Mouse (Mus musculus) myocyte (in vitro differentiated cells): ENCODE results near the gene Slc4a1. TPM values are rescaled to one million over a fixed set of nuclear protein-coding genes. Genes with fewer than 3 reads are reported as not detected.

Source experiments
- H3K27me3 ChIP-seq: one replicate; pipeline ENCODE4 v1.6.1; 2011; ENCODE audit not compliant: control insufficient read depth, insufficient read depth, insufficient read length
- H3K36me3 ChIP-seq: one replicate; pipeline ENCODE4 v1.6.1; 2011; ENCODE audit not compliant: control insufficient read depth, insufficient read depth
- H3K4me2 ChIP-seq: one replicate; pipeline ENCODE4 v1.6.1; 2011; ENCODE audit warnings: low read depth, control low read depth
- H3K4me3 ChIP-seq: one replicate; pipeline ENCODE4 v1.5.1; 2011; ENCODE audit warnings: mild to moderate bottlenecking, control low read depth, moderate library complexity
- H3K79me2 ChIP-seq: one replicate; pipeline ENCODE4 v1.6.1; 2011; ENCODE audit not compliant: control insufficient read depth, insufficient read depth
- H3ac ChIP-seq: one replicate; pipeline ENCODE4 v1.6.1; 2011; ENCODE audit not compliant: control insufficient read depth, insufficient read length
- CEBPB ChIP-seq: IDR thresholded peaks from 2 replicates; pipeline ENCODE4 v1.6.1; 2011; ENCODE audit warnings: mild to moderate bottlenecking, moderate library complexity; ENCODE audit not compliant: poor library complexity, insufficient read depth, severe bottlenecking
- E2F4 ChIP-seq: IDR thresholded peaks from one replicate; pipeline ENCODE4 v1.6.1; 2011; ENCODE audit warnings: mild to moderate bottlenecking, control low read depth, moderate library complexity; ENCODE audit not compliant: insufficient read depth
- MAX ChIP-seq: IDR thresholded peaks from one replicate; pipeline ENCODE4 v1.6.1; 2011; ENCODE audit warnings: low read depth, mild to moderate bottlenecking, control low read depth
- MYOD1 ChIP-seq, 3 experiments: IDR thresholded peaks; one replicate each; pipeline ENCODE4 v1.6.1; 2011; ENCODE audit warnings: control low read depth in 2 of 3, low read depth in 2 of 3, mild to moderate bottlenecking in 2 of 3, moderate library complexity in 1 of 3; ENCODE audit not compliant: insufficient read length in 2 of 3, control insufficient read depth in 1 of 3
- MYOG ChIP-seq, 3 experiments: IDR thresholded peaks; one replicate each; pipeline ENCODE4 v1.6.1; 2011; ENCODE audit warnings: control low read depth in 2 of 3, low read depth in 2 of 3, mild to moderate bottlenecking in 2 of 3; ENCODE audit not compliant: insufficient read length in 2 of 3, control insufficient read depth in 1 of 3, insufficient read depth in 1 of 3
- POLR2A ChIP-seq: IDR thresholded peaks from one replicate; pipeline ENCODE4 v1.6.1; 2011; ENCODE audit warnings: low read depth, mild to moderate bottlenecking, control low read depth, moderate library complexity; ENCODE audit not compliant: insufficient read length
- POLR2AphosphoS2 ChIP-seq: IDR thresholded peaks from one replicate; pipeline ENCODE4 v1.6.1; 2011; ENCODE audit warnings: low read depth, control low read depth; ENCODE audit not compliant: insufficient read length
- REST ChIP-seq: IDR thresholded peaks from one replicate; pipeline ENCODE4 v1.6.1; 2011; ENCODE audit warnings: mild to moderate bottlenecking, control low read depth, moderate library complexity; ENCODE audit not compliant: insufficient read depth, insufficient read length
- SRF ChIP-seq: IDR thresholded peaks from one replicate; pipeline ENCODE4 v1.6.1; 2011; ENCODE audit warnings: low read depth; ENCODE audit not compliant: control insufficient read depth, insufficient read length
- TCF12 ChIP-seq: IDR thresholded peaks from one replicate; pipeline ENCODE4 v1.6.1; 2011; ENCODE audit warnings: mild to moderate bottlenecking, control low read depth; ENCODE audit not compliant: poor library complexity, insufficient read depth, severe bottlenecking
- TCF3 ChIP-seq: IDR thresholded peaks from one replicate; pipeline ENCODE4 v1.6.1; 2011; ENCODE audit warnings: low read depth, control low read depth; ENCODE audit not compliant: insufficient read length
- USF1 ChIP-seq: IDR thresholded peaks from one replicate; pipeline ENCODE4 v1.6.1; 2011; ENCODE audit warnings: low read depth, mild to moderate bottlenecking, control low read depth, moderate library complexity
- polyA plus RNA-seq: library from polyadenylated mRNA; unstranded; fragments of >200 nt; fragmentation: generic; extraction: Trizol; gene quantifications from one replicate; pipeline ENCODE4 v1.2.1, GENCODE M21; 2012; ENCODE audit warnings: missing spikeins

The Slc4a1 gene
- polyA plus RNA-seq, 1 experiment, result not detected

DNA sequence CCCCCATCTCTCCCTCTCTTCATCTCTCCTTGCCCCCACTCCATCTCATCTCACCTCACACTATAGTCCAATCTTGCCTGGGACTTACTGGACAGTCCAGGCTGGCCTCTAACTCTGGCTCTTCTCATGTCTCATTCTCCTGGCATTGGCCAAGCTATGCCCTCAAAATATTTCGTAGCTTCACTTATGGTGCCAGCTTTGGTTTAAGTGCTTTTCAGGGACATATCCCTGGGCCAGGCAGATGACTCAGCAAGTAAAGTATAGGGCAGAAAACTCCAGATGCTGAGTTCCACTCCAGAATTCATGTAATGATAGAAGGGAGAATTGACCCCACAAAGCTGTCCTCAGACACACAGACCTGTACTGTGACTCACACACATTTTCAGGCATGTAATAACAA, 29.8 kb downstream of the Slc4a1 start:
- Histone ChIP-seq H3K27me3 (peaks cover 12% of the 10 kb centered on the region), H3K4me3 (no peak overlapping the region), H3K36me3 (no peaks in the 10 kb centered on the region), H3ac (no peak overlapping the region), H3K79me2 (no peaks in the 10 kb centered on the region), H3K4me2 (no peak overlapping the region)
- no peak for TF ChIP-seq SRF
- no peak for TF ChIP-seq POLR2A
- no peak for TF ChIP-seq USF1
- no peak for TF ChIP-seq MYOD1 (IDR thresholded peaks at IDR 0.05; ENCODE audit: control insufficient read depth in 1 of 3, insufficient read length in 2 of 3, low read depth in 2 of 3)
- no peak for TF ChIP-seq E2F4
- no peak for TF ChIP-seq TCF3
- TF ChIP-seq MAX, result no peak
- no peak for TF ChIP-seq REST
- no peak for TF ChIP-seq MYOG (IDR thresholded peaks at IDR 0.05; ENCODE audit: control insufficient read depth in 1 of 3, insufficient read depth in 1 of 3, insufficient read length in 2 of 3, low read depth in 2 of 3)
- no peak for TF ChIP-seq POLR2AphosphoS2
- no peak for TF ChIP-seq CEBPB
- no peak for TF ChIP-seq TCF12

DNA sequence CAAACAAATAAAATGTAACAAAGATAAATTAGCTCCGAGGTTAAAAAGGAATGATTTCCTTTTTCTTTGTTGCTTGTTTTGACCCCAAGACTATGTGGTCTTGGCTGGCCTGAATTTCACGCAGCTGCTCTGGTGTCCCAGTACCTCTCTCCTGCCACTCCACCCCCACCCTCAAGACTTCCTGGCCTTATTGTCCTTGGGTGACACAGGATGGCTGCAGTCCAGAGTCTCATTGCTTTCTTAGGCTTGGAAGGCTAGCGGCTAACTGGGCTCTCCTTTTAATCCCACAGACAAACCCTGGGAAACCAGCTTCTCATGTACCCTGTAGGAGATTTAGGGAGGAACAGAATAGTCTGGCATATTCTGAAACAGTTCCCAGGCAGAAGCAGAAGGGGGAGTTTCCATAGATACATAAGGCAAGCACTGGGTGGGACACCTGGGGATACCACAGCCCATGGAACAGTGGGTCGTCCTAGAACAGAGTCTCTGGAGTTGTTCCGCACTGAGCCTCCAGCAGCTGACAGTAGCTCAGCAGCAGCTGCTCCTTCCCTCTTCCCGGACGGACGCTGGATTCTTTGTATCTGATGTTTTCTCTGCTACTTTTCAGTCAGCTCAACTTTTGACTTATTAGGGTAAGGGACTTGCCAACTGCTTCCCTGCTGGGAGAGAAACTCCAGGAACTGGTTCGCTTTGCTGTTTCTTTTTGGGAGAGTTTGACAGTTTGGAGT, 30.9 kb downstream of the Slc4a1 start:
- peak; percentile 73 to 94 (median 91) for TF ChIP-seq MYOG (IDR thresholded peaks at IDR 0.05; ENCODE audit: control insufficient read depth in 1 of 3, insufficient read depth in 1 of 3, insufficient read length in 2 of 3, low read depth in 2 of 3)
- TF ChIP-seq MYOD1 (IDR thresholded peaks at IDR 0.05; ENCODE audit: control insufficient read depth in 1 of 3, insufficient read length in 2 of 3, low read depth in 2 of 3), result peak; percentile 42 to 88 (median 86)
- TF ChIP-seq POLR2AphosphoS2, result no peak
- Histone ChIP-seq H3K36me3 (no peaks in the 10 kb centered on the region), H3K4me2 (peak overlapping the region; percentile 9), H3K4me3 (no peak overlapping the region), H3K79me2 (no peaks in the 10 kb centered on the region), H3ac (no peak overlapping the region), H3K27me3 (peaks cover 12% of the 10 kb centered on the region)

DNA sequence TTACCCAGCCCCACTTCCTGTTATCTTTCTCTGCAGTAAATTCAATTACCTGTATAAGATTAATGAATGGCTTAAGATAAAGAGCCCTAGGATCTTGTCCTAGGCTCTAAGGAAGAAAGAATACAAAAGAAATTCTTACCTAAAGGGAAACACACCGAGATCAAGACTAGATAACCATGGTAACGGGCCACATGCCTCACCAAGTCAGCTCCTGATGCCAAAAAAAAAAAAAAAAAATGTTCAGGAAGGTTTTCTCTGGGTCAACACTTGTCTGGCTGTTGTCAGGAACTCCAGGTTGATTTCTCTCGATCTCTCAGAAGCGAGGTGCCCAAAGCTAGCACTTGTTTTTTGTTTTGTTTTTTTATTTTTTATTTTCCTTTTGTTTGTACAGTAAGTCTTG, 32.0 kb downstream of the Slc4a1 start:
- no peaks in the 10 kb centered on the region for H3K79me2 ChIP-seq
- H3ac ChIP-seq, result no peak overlapping the region
- no peak overlapping the region for H3K4me2 ChIP-seq
- peaks cover 12% of the 10 kb centered on the region for H3K27me3 ChIP-seq
- no peaks in the 10 kb centered on the region for H3K36me3 ChIP-seq
- H3K4me3 ChIP-seq, result no peak overlapping the region
- no peak for TF ChIP-seq E2F4
- no peak for TF ChIP-seq TCF3
- TF ChIP-seq MYOG (IDR thresholded peaks at IDR 0.05; ENCODE audit: control insufficient read depth in 1 of 3, insufficient read depth in 1 of 3, insufficient read length in 2 of 3, low read depth in 2 of 3), result no peak
- no peak for TF ChIP-seq SRF
- TF ChIP-seq MAX, result no peak
- TF ChIP-seq POLR2A, result no peak
- no peak for TF ChIP-seq REST
- no peak for TF ChIP-seq MYOD1 (IDR thresholded peaks at IDR 0.05; ENCODE audit: control insufficient read depth in 1 of 3, insufficient read length in 2 of 3, low read depth in 2 of 3)
- no peak for TF ChIP-seq POLR2AphosphoS2

DNA sequence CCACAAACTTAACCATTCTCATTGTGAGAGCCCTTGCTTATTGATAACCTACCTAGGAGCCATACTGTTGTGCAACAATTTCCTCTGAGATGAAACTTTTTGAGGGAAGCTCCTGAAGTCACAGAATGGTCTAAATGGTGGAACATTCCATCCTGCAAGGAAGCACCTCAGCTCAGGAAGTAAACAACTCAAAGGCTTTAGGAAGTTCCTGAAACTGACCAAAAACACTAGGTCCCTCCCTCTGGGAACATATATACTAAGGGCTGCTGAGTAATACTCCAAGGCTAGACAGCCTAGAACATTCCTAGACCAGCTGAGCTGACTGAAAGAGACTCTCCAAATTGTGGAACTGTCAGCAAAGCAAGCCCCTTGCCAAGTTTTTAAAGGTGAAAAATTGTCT, 32.9 kb downstream of the Slc4a1 start:
- Histone ChIP-seq H3K4me2 (no peak overlapping the region), H3K27me3 (peaks cover 19% of the 10 kb centered on the region), H3ac (no peak overlapping the region), H3K36me3 (no peaks in the 10 kb centered on the region), H3K4me3 (no peak overlapping the region), H3K79me2 (no peaks in the 10 kb centered on the region)
- no peak for TF ChIP-seq MYOD1 (IDR thresholded peaks at IDR 0.05; ENCODE audit: control insufficient read depth in 1 of 3, insufficient read length in 2 of 3, low read depth in 2 of 3)
- TF ChIP-seq POLR2A, result no peak
- TF ChIP-seq CEBPB, result no peak
- no peak for TF ChIP-seq TCF12
- no peak for TF ChIP-seq MAX
- TF ChIP-seq POLR2AphosphoS2, result no peak
- no peak for TF ChIP-seq MYOG (IDR thresholded peaks at IDR 0.05; ENCODE audit: control insufficient read depth in 1 of 3, insufficient read depth in 1 of 3, insufficient read length in 2 of 3, low read depth in 2 of 3)
- TF ChIP-seq USF1, result no peak
- TF ChIP-seq E2F4, result no peak
- TF ChIP-seq TCF3, result no peak
- TF ChIP-seq REST, result no peak
- TF ChIP-seq SRF, result no peak

DNA sequence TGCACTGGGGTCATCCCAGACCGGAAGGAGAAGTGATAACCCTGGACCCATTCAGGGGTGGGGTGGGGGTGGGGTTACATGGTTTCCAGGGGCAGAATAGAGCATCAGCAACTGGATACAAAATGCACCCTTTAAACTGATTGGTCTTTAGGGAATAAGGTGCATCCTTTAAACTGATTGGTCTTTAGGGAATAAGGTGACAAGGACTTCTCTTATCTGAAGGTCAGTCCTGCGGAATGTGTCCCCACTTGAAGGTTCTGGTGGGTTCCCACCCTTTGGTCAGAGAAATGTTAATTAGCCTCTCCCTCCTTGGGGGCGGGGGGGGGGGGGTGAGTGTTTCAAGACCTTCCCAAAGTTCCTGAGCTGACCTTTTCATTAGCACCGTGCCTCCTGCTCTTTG, 34.2 kb downstream of the Slc4a1 start:
- Histone ChIP-seq H3ac (no peak overlapping the region), H3K36me3 (no peaks in the 10 kb centered on the region), H3K4me2 (no peak overlapping the region), H3K4me3 (no peak overlapping the region), H3K27me3 (peaks cover 20% of the 10 kb centered on the region), H3K79me2 (no peaks in the 10 kb centered on the region)
- TF ChIP-seq MAX, result no peak
- TF ChIP-seq USF1, result no peak
- no peak for TF ChIP-seq POLR2AphosphoS2
- no peak for TF ChIP-seq REST
- TF ChIP-seq SRF, result no peak
- TF ChIP-seq CEBPB, result no peak
- TF ChIP-seq POLR2A, result no peak
- TF ChIP-seq MYOD1 (IDR thresholded peaks at IDR 0.05; ENCODE audit: control insufficient read depth in 1 of 3, insufficient read length in 2 of 3, low read depth in 2 of 3), result no peak
- no peak for TF ChIP-seq MYOG (IDR thresholded peaks at IDR 0.05; ENCODE audit: control insufficient read depth in 1 of 3, insufficient read depth in 1 of 3, insufficient read length in 2 of 3, low read depth in 2 of 3)
- no peak for TF ChIP-seq E2F4
- no peak for TF ChIP-seq TCF3
- TF ChIP-seq TCF12, result no peak
